Mouse (Mus musculus): ENCODE results near the gene Ank3. TPM values are rescaled to one million over a fixed set of nuclear protein-coding genes. Genes with fewer than 3 reads are reported as not detected.
A peak's percentile ranks its signal among the peaks of the same experiment; 100 is the strongest.

The Ank3 gene
- total RNA-seq, 2 experiments from 2014 or later = 78.0 to 88.7 TPM

- no peak for DNase-seq (ENCODE audit: low spot score)
Measured at GRCm38 (mm10) chr10:69829236-69829635, 430.7 kb downstream of the Ank3 start.

- no peak for DNase-seq (ENCODE audit: low spot score)
Measured at GRCm38 (mm10) chr10:69831568-69831967, 433.0 kb downstream of the Ank3 start.

GRCm38 (mm10) chr10:69832241-69832640, 433.7 kb downstream of the Ank3 start:
- peak; percentile 7 for DNase-seq (ENCODE audit: low spot score)

- no peak for DNase-seq (ENCODE audit: low spot score)
Measured at GRCm38 (mm10) chr10:69832822-69833221, 434.2 kb downstream of the Ank3 start.

GRCm38 (mm10) chr10:69834700-69835099, 436.1 kb downstream of the Ank3 start:
- peak; percentile 43 for DNase-seq (ENCODE audit: low spot score)

GRCm38 (mm10) chr10:69845749-69846148, 447.2 kb downstream of the Ank3 start:
- peak; percentile 61 for DNase-seq (ENCODE audit: low spot score)

- DNase-seq (ENCODE audit: low spot score) = no peak
Measured at GRCm38 (mm10) chr10:69852366-69853091, 454.0 kb downstream of the Ank3 start.

GRCm38 (mm10) chr10:69854587-69855185, 456.1 kb downstream of the Ank3 start:
- DNase-seq (ENCODE audit: low spot score) = no peak

- no peak for DNase-seq (ENCODE audit: low spot score)
Measured at GRCm38 (mm10) chr10:69858011-69858410, 459.4 kb downstream of the Ank3 start.

GRCm38 (mm10) chr10:69858897-69859605, 460.5 kb downstream of the Ank3 start:
- no peak for DNase-seq (ENCODE audit: low spot score)

GRCm38 (mm10) chr10:69859848-69860479, 461.4 kb downstream of the Ank3 start:
- DNase-seq (ENCODE audit: low spot score) = no peak

GRCm38 (mm10) chr10:69862829-69863228, 464.3 kb downstream of the Ank3 start:
- no peak for DNase-seq (ENCODE audit: low spot score)

GRCm38 (mm10) chr10:69870348-69870747, 471.8 kb downstream of the Ank3 start:
- DNase-seq (ENCODE audit: low spot score) = peak; percentile 88

GRCm38 (mm10) chr10:69870947-69871346, 472.4 kb downstream of the Ank3 start:
- DNase-seq (ENCODE audit: low spot score) = peak; percentile 45

- DNase-seq (ENCODE audit: low spot score) = peak; percentile 69
Measured at GRCm38 (mm10) chr10:69872182-69872741, 473.7 kb downstream of the Ank3 start.

- no peak for DNase-seq (ENCODE audit: low spot score)
Measured at GRCm38 (mm10) chr10:69872892-69873291, 474.3 kb downstream of the Ank3 start.

GRCm38 (mm10) chr10:69874806-69875205, 476.2 kb downstream of the Ank3 start:
- DNase-seq (ENCODE audit: low spot score) = no peak

GRCm38 (mm10) chr10:69883935-69884680, 485.5 kb downstream of the Ank3 start:
- DNase-seq (ENCODE audit: low spot score) = no peak

- DNase-seq (ENCODE audit: low spot score) = peak; percentile 79
Measured at GRCm38 (mm10) chr10:69888399-69888798, 489.8 kb downstream of the Ank3 start.

GRCm38 (mm10) chr10:69889779-69890178, 491.2 kb downstream of the Ank3 start:
- DNase-seq (ENCODE audit: low spot score) = no peak

Data from gastrocnemius, adult 18-20 months (tissue).